Mouse (Mus musculus) right cerebral cortex, postnatal 14 days (tissue): ENCODE data around the gene Ppp2r5a.

Experiments
- DNase-seq: peaks from one replicate; pipeline ENCODE4 v3.0.0; 2022

The Ppp2r5a gene

DNA sequence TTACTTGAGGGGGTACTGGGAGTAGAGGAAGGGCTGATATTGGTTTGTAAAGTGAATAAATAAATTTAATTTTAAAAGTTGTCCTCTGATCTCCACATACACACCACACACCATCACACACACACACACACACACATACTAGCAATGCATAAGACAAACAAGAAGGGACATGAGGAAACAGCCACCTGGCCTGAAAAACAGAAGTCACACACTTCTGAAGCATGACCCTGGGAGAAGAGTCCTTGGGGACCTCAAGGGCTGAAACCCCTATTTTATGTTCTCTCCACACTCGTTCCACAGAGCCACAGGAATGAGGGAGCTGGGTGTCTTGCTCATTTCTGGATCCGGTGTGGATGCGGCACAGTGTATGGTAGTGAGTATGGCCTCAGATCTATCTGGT is 79.7 kb downstream of the Ppp2r5a start:
- DNase-seq = no peak

- DNase-seq = no peak
Observed at GRCm38 (mm10) chr1:191318686-191319085, 84.4 kb downstream of the Ppp2r5a start.

DNA sequence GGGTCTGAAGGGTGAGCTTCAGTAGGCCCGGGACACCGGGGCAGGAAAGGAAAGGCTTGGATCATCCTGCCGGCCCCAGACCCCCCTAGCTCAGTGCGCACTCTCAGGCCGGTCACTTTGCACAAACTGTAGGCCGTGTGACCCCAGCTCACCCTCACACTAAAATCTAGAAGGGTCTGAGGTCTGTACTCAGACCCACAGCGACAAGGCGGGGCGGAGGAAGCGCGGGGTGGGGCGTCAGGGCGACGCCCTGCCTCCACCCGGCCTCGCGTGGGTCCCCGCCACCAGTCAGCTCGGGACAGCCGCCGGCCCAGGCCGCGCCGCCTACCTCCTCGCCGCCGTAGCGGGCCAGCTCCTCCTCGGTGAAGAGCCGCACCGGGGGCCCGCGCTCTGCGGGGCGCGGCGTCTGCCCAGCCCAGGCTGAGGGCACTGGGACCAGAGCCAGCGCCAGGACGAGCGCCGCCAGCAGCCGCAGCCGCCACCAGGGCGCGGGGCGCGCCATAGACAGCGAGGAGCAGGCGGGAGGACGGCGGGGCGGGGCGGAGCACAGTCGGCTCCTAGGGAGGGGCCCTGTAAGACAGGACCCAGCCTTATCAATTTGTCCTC is 85.4 kb downstream of the Ppp2r5a start, which contains the start of gene Nenf:
Nenf (minus strand) TSS at position 604 of the 606 bp plus-strand sequence.
- DNase-seq = peak; percentile 71

DNA sequence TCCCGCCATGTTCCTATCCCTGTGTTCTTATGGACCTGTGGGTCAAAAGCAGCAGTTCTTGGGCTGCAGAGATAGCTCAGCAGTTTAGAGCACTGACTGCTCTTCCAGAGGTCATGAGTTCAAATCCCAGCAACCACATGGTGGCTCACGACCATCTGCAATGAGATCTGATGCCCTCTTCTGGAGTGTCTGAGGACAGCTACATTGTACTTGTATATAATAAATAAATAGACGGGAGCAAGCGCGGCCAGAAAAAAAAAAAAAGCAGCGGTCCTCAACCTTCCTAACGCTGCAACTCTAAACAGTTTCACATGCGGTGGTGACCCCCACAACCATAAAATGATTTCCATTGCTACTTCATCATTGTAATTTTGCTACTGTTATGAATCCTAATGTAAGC is 86.3 kb downstream of the Ppp2r5a start:
- DNase-seq = no peak

DNA sequence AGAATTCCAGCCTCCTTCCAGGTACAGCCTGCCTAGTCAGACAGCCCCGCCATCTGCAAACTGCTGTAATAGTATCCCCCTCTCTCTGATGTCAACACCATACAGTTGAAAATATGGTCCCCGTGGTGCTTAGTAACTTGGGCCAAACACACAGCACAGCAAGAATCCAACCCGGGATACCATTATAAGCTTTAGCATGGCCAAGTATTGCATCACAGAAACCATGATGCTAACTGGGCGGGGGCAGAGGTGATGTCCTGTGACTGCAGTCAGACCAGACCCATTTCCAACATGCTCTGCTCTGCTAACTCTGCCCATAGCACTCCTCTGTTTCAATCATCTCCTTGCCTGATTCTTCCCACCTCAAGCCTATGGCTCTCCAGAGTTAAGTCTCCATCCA is 89.1 kb downstream of the Ppp2r5a start:
- no peak for DNase-seq

DNA sequence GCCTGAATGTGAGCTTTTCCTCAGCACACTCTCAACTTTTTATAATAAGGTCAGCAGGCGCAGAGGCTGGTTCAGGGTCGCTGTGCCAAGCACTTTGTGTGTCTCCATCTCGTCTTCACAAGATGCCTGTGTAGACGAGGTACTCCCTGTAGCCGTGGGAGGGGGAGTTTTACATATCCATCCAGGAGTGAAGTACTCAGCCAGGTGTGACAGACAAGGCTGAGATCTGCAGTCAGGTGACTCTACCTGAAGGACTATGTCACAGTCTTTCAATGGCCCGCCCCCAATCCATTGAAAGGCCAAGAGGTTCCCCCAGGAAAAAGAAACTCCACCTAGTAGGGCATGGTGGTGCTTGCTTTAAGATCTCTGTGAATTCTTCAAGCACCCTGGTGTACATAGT is 89.9 kb downstream of the Ppp2r5a start:
- no peak for DNase-seq

GRCm38 (mm10) chr1:191312513-191312941 is 90.5 kb downstream of the Ppp2r5a start:
- peak; percentile 85 for DNase-seq

DNA sequence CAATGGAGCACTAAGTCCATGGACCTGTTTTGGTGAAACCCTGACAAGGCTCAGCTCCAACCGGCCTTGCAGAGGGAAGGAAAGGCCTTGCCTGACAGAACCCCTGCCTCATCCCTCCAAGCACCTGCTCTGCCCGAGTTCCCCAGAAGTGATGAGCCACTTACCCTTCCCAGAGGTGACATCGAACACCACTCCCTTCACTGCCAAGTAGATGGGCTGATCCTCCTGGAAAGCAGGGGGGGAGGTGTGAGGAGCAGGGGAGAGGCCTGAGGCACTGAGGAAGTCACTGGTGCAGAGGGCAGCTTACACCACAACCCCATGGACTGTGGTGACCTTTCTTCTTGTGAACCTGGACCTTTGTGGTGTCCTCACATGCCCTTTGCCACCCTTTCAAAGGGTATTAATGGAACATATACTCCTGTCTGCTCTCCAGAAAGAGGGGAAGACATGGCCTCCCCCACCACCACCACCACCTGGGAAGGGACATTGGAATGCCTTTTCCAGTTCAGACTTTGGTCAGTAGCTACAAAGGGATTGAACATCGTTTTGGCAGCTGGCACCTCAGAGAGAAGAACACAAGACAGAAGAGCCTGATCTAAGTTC is 91.7 kb downstream of the Ppp2r5a start:
- no peak for DNase-seq

DNA sequence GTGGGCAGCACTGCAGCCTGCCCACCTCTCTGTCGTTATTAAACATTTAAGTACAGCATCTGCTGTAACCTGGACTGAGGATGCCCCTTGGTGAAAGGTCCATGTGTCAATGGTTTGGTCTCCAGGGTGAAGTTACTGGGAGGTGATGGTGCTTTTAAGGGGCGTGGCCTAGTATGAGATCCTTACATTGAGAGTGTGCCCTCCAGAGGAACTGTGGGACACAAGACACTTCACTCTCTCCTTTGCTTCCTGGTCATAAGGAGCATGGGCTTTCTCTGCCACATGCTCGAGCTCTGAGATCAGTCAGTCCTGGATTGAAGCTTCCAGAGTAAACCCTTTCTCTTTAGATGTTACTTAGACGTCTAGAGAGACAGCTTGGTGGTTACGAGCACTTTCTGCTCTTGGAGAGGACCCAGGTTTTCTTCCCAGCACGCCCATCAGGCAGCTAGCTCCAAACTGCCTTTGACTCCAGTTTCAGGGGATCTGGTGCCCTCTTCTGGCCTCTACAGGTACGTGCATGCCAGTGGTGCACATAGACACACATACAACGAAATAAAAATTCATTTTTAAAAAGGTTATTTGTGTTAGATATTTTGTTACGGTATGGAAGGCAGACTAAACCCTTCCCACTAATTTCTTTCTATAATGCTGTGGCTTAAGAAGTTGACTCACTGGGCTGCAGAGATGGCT is 95.2 kb downstream of the Ppp2r5a start:
- no peak for DNase-seq

- DNase-seq = no peak
Observed at GRCm38 (mm10) chr1:191306316-191306715, 96.8 kb downstream of the Ppp2r5a start.

DNA sequence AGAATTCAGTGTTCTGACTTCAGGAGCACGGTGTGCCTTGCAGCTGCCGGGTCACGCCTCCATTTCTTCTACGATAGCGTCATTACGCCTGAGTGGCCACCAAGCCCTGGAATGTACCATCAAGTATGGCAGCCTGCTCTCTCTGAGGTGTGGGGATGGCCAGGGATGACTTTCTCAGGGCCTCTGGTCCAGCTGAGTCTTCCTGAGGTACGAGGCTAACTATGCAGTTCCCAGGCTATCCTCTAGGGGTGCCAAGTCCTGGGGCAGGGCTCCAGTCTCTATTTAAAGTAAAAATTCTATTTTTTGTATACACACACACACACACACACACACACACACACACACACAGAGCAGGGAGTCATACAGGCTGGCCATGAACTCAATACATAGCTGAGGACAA is 97.5 kb downstream of the Ppp2r5a start:
- DNase-seq = no peak

DNA sequence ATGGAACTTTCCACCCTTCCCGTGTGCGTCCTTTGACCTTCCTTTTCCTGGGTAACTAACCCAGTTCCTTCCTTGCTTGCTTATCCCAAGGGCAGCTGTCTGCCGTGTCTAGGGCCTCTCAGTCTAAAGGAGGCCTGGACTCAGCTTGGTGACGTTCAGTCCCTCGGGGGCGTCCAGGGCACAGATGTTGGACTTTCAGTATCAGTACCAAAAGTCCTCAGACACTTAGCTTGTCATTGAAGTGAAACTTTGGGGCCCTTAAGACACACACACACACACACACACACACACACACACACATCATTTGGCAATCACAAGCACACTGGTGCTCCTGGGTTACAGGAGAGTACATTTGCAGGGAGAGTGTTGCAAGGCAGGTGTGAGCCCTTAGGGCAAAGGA is 98.9 kb downstream of the Ppp2r5a start:
- no peak for DNase-seq

DNA sequence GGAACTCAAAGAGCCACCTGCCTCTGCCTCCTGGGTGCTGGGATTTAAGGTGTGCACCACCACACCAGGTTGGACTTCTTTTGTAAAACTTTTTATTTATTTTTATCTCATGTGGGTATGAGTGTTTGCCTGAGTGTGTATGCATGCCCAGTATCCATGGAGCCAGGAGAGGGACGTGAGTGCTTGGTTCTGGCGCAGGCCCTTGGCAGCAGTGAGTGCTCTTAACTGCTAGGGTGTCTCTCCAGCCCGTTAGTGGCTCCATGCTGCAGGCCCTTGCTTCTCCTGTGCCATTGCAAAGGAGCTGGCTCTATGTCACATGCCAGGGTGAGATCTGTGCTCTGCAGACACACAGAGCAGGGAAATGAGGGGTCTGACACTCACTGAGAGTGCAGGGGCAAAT is 99.3 kb downstream of the Ppp2r5a start:
- DNase-seq = no peak
